Mouse (Mus musculus) myocyte (in vitro differentiated cells): ENCODE measurements around the gene Mbd4. TPM values are rescaled to one million over a fixed set of nuclear protein-coding genes. Genes with fewer than 3 reads are reported as not detected.
A peak's percentile ranks its signal among the peaks of the same experiment; 100 is the strongest.

Experiments
- H3K27me3 ChIP-seq: one replicate; pipeline ENCODE4 v1.6.1; 2011; ENCODE audit not compliant: control insufficient read depth, insufficient read depth, insufficient read length
- H3K36me3 ChIP-seq: one replicate; pipeline ENCODE4 v1.6.1; 2011; ENCODE audit not compliant: control insufficient read depth, insufficient read depth
- H3K4me2 ChIP-seq: one replicate; pipeline ENCODE4 v1.6.1; 2011; ENCODE audit warnings: low read depth, control low read depth
- H3K4me3 ChIP-seq: one replicate; pipeline ENCODE4 v1.5.1; 2011; ENCODE audit warnings: mild to moderate bottlenecking, control low read depth, moderate library complexity
- H3K79me2 ChIP-seq: one replicate; pipeline ENCODE4 v1.6.1; 2011; ENCODE audit not compliant: control insufficient read depth, insufficient read depth
- H3ac ChIP-seq: one replicate; pipeline ENCODE4 v1.6.1; 2011; ENCODE audit not compliant: control insufficient read depth, insufficient read length
- CEBPB ChIP-seq: IDR thresholded peaks from 2 replicates; pipeline ENCODE4 v1.6.1; 2011; ENCODE audit warnings: mild to moderate bottlenecking, moderate library complexity; ENCODE audit not compliant: poor library complexity, insufficient read depth, severe bottlenecking
- E2F4 ChIP-seq: IDR thresholded peaks from one replicate; pipeline ENCODE4 v1.6.1; 2011; ENCODE audit warnings: mild to moderate bottlenecking, control low read depth, moderate library complexity; ENCODE audit not compliant: insufficient read depth
- MAX ChIP-seq: IDR thresholded peaks from one replicate; pipeline ENCODE4 v1.6.1; 2011; ENCODE audit warnings: low read depth, mild to moderate bottlenecking, control low read depth
- MYOD1 ChIP-seq, 3 experiments: IDR thresholded peaks; one replicate each; pipeline ENCODE4 v1.6.1; 2011; ENCODE audit warnings: control low read depth in 2 of 3, low read depth in 2 of 3, mild to moderate bottlenecking in 2 of 3, moderate library complexity in 1 of 3; ENCODE audit not compliant: insufficient read length in 2 of 3, control insufficient read depth in 1 of 3
- MYOG ChIP-seq, 3 experiments: IDR thresholded peaks; one replicate each; pipeline ENCODE4 v1.6.1; 2011; ENCODE audit warnings: control low read depth in 2 of 3, low read depth in 2 of 3, mild to moderate bottlenecking in 2 of 3; ENCODE audit not compliant: insufficient read length in 2 of 3, control insufficient read depth in 1 of 3, insufficient read depth in 1 of 3
- POLR2A ChIP-seq: IDR thresholded peaks from one replicate; pipeline ENCODE4 v1.6.1; 2011; ENCODE audit warnings: low read depth, mild to moderate bottlenecking, control low read depth, moderate library complexity; ENCODE audit not compliant: insufficient read length
- POLR2AphosphoS2 ChIP-seq: IDR thresholded peaks from one replicate; pipeline ENCODE4 v1.6.1; 2011; ENCODE audit warnings: low read depth, control low read depth; ENCODE audit not compliant: insufficient read length
- REST ChIP-seq: IDR thresholded peaks from one replicate; pipeline ENCODE4 v1.6.1; 2011; ENCODE audit warnings: mild to moderate bottlenecking, control low read depth, moderate library complexity; ENCODE audit not compliant: insufficient read depth, insufficient read length
- SRF ChIP-seq: IDR thresholded peaks from one replicate; pipeline ENCODE4 v1.6.1; 2011; ENCODE audit warnings: low read depth; ENCODE audit not compliant: control insufficient read depth, insufficient read length
- TCF12 ChIP-seq: IDR thresholded peaks from one replicate; pipeline ENCODE4 v1.6.1; 2011; ENCODE audit warnings: mild to moderate bottlenecking, control low read depth; ENCODE audit not compliant: poor library complexity, insufficient read depth, severe bottlenecking
- TCF3 ChIP-seq: IDR thresholded peaks from one replicate; pipeline ENCODE4 v1.6.1; 2011; ENCODE audit warnings: low read depth, control low read depth; ENCODE audit not compliant: insufficient read length
- USF1 ChIP-seq: IDR thresholded peaks from one replicate; pipeline ENCODE4 v1.6.1; 2011; ENCODE audit warnings: low read depth, mild to moderate bottlenecking, control low read depth, moderate library complexity
- polyA plus RNA-seq: library from polyadenylated mRNA; unstranded; fragments of >200 nt; fragmentation: generic; extraction: Trizol; gene quantifications from one replicate; pipeline ENCODE4 v1.2.1, GENCODE M21; 2012; ENCODE audit warnings: missing spikeins

The Mbd4 gene
- polyA plus RNA-seq, 1 experiment, result 0.56 TPM

DNA sequence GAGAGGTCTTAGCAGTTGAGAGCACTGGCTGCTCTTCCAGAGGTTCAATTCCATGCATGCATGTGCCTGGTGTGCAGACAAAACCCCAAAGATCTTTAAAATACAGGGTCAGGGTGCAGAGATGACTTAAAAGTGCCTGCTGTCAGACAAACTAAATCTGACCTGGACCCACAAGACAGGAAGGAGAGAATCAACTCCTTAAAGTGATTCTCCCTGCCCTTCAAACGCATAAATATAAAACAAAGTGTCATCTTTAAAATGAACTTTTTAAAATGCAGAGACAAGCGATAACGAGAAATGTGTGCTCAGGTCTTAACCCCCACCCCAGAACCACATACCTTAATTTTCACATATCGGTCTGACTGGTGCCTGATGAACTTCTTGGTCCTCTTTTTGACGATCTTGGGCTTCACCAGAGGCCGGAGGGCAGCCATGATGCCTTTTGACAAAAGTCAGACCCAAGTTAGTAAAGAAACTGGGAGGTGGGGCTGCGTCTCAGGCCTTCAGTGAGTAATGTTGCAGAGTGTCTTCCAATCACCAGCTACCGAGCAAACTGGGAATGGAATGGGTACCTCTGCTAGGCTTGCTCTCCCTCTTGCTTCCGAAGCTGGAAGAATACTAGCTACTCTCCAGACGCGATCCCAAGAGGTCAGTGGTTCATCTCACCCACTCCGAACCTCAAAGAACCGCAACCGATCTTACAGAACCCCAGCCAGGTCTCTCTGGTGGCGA is 45.5 kb downstream of the Mbd4 start:
- TF ChIP-seq POLR2A, result peak; percentile 49
- TF ChIP-seq TCF3, result no peak
- TF ChIP-seq POLR2AphosphoS2, result peak; percentile 52
- no peak for TF ChIP-seq TCF12
- no peak for TF ChIP-seq MAX
- TF ChIP-seq E2F4, result no peak
- no peak for TF ChIP-seq REST
- no peak for TF ChIP-seq SRF
- no peak for TF ChIP-seq CEBPB
- TF ChIP-seq USF1, result no peak
- peaks cover 16% of the 10 kb centered on the region for H3K36me3 ChIP-seq
- no peaks in the 10 kb centered on the region for H3K27me3 ChIP-seq
- peak overlapping the region; percentile 85 for H3K4me2 ChIP-seq
- peak overlapping the region; percentile 94 for H3K4me3 ChIP-seq
- H3K79me2 ChIP-seq, result peaks cover 31% of the 10 kb centered on the region
- peak overlapping the region; percentile 22 for H3ac ChIP-seq

DNA sequence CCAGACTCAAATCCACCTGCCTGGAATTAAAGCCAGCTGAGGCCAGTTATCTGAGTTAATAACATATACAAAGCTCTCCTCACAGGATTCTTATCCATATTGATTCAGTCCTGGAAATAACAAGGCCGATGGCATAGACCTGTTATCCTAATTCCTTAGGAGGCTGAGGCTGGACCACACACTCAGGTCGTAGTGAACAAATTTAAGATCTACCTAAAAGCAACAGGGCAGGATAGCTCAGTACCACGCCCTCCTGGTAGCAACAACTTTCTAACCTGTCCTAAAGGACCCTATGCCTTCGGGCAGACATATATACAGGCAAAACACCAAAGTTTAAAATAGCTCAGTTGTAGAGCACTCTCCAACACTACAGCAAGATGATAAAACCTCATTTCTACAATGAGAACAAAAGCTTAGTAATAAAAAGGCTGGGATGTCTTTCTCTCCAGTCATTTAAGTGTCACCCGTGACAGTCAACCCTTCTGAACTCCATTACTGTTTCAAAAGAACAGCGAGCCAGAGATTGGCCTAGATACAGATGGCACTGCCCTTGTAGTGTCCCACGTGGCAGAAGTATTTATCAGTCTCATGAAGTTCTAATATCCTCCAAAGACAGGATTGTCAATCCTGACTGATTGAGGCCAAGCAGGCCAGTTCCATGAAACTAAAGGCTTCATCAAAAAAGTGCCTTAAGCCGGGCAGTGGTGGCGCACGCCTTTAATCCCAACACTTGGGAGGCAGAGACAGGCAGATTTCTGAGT is 48.6 kb downstream of the Mbd4 start:
- Histone ChIP-seq H3K4me2 (no peak overlapping the region), H3K4me3 (no peak overlapping the region), H3K27me3 (no peaks in the 10 kb centered on the region), H3K36me3 (peaks cover 19% of the 10 kb centered on the region), H3K79me2 (peaks cover 31% of the 10 kb centered on the region), H3ac (no peak overlapping the region)
- TF ChIP-seq USF1, result no peak
- no peak for TF ChIP-seq SRF
- TF ChIP-seq TCF3, result no peak
- TF ChIP-seq POLR2AphosphoS2, result no peak
- no peak for TF ChIP-seq TCF12
- no peak for TF ChIP-seq MAX
- TF ChIP-seq MYOG (IDR thresholded peaks at IDR 0.05; ENCODE audit: control insufficient read depth in 1 of 3, insufficient read depth in 1 of 3, insufficient read length in 2 of 3, low read depth in 2 of 3), result no peak

DNA sequence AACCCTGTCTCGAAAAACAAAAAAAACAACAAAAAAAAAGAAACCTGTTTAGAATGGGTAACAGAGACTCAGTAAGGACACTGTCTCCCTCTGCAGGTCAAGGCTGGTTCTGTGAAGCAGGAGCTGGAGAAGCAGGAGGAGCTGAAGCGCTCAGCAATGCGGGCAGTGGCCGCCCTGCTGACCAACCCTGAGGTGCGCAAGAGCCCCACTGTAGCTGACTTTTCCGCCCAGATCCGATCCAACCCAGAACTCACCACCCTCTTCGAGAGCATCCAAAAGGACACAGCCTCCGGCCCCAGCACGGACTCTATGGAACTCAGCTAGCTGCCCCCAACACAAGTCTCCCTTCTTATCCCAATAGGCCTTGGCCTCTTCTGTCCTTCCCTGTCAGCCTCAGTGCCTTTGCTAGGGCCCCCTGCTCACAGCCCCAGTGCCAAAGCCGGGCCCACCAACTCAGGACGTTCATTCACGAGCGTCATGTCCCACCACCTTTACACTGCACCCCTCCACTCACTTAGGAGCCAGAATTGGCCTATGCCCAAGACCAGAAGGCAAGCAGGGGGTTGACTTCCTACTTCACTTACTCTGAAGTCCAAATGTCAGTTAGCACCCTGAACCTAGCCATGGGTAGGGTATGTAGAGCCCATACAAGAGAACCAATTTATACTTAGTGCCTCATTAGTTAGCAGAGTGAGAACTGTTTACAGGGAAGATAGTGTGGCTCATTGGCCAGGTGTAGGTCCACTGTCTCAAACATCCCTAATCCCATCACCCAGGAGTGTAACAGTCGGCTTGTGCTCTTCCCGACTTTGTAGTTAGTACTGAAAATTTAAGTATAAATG is 49.4 kb downstream of the Mbd4 start:
- H3K4me2 ChIP-seq, result no peak overlapping the region
- H3K36me3 ChIP-seq, result peaks cover 24% of the 10 kb centered on the region
- no peak for TF ChIP-seq E2F4
- no peak for TF ChIP-seq CEBPB
- TF ChIP-seq POLR2AphosphoS2, result peak; percentile 73
- TF ChIP-seq MAX, result no peak
- peaks cover 31% of the 10 kb centered on the region for H3K79me2 ChIP-seq
- no peak overlapping the region for H3K4me3 ChIP-seq
- H3ac ChIP-seq, result no peak overlapping the region
- H3K27me3 ChIP-seq, result no peaks in the 10 kb centered on the region

DNA sequence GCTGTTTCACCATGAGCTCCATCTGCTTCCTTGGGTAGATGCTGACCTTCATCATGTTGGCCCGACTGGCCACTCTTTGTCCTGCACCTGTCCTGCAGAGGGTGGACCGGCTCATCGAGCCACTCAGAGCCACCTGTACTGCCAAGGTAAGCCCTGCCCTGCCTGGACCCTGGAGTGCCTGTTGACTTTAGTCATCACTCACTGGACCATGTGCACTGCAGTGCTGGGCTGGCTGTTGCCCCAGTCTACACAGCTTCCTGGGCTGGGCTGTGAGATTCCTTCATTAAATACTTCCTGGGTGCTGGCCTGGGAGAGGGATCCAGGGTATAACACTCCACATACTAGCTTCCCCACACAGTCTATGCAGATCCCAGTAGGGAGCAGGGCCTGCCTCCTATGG is 51.4 kb downstream of the Mbd4 start:
- H3K27me3 ChIP-seq, result no peaks in the 10 kb centered on the region
- peaks cover 25% of the 10 kb centered on the region for H3K36me3 ChIP-seq

More for the DNA sequence above, 51.4 kb downstream of the Mbd4 start:
- Histone ChIP-seq H3ac (no peak overlapping the region), H3K79me2 (peaks cover 15% of the 10 kb centered on the region), H3K4me2 (no peak overlapping the region), H3K4me3 (no peak overlapping the region)
- TF ChIP-seq POLR2AphosphoS2 (peak; percentile 65), CEBPB (no peak), MYOD1 (IDR thresholded peaks at IDR 0.05; ENCODE audit: control insufficient read depth in 1 of 3, insufficient read length in 2 of 3, low read depth in 2 of 3) (no peak), USF1 (no peak), POLR2A (peak; percentile 45), REST (no peak), TCF12 (no peak), MYOG (IDR thresholded peaks at IDR 0.05; ENCODE audit: control insufficient read depth in 1 of 3, insufficient read depth in 1 of 3, insufficient read length in 2 of 3, low read depth in 2 of 3) (no peak), SRF (no peak), TCF3 (no peak)
